Mouse (Mus musculus): ENCODE measurements around the gene Snn. TPM values are rescaled to one million over a fixed set of nuclear protein-coding genes. Genes with fewer than 3 reads are reported as not detected.
A peak's percentile ranks its signal among the peaks of the same experiment; 100 is the strongest.
"Not testable (repeated sequence)": the region's sequence is repeated elsewhere in the genome, so short reads cannot be mapped to it uniquely, and the experiment has no call there.

Gene Snn
- 170 and 171 TPM in 2 replicates for polyA plus RNA-seq (2014; fragmentation: Nextera tagmentation; extraction: Ambion mirVana)

DNA sequence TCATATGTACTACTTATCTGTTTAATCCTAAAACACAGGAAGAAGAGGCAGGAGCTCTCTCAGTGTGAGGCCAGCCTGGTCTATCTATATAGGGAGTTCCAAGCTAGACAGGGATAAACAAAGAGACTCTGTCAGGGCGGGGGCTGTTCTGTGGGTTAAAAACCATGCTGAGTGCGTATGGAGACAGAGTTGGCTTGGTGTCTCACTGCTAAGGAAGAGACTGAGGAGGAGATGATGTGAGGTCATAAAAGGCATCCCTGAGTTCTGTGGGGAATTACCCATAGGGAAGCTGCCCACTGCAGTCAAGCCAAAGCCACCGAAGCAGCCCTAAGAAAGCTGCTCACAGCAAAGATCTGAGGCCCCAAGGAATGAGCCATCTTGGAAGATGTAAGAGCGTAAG lies at the start of gene Snn:
Gene Snn (plus strand): TSS at position 301 of the 400 bp plus-strand sequence.
- Histone ChIP-seq H3K27me3 (replicated peaks; ENCODE audit: control insufficient read depth, insufficient read depth, low read length) (no peaks in the 10 kb centered on the region), H3K4me1 (ENCODE audit: control insufficient read depth, insufficient read depth, low read length) (peaks cover 22% of the 10 kb centered on the region), H3K4me2 (ENCODE audit: low read length) (no peak within 1 kb of the TSS), H3K36me3 (ENCODE audit: control insufficient read depth, insufficient read depth, low read length) (no peaks in the 10 kb centered on the region), H3K9ac (ENCODE audit: low read length) (no peak within 1 kb of the TSS), H3K27ac (ENCODE audit: low read depth, low read length) (no peak within 1 kb of the TSS), H3K4me3 (ENCODE audit: low read depth, low read length) (no peak within 1 kb of the TSS), H3K9me3 (replicated peaks; ENCODE audit: control insufficient read depth, low read length) (no peaks in the 10 kb centered on the region)
- DNase-seq (ENCODE audit: low spot score), result no peak
- no peak for ATAC-seq
- WGBS, result 91% methylated on average over 4 of the region's 4 CpGs

GRCm38 (mm10) chr16:11011206-11011605 lies 49.5 kb upstream of the Snn start:
- H3K27ac ChIP-seq (ENCODE audit: low read depth, low read length), result no peak overlapping the region
- 89% methylated on average over 2 of the region's 2 CpGs for WGBS
- DNase-seq (ENCODE audit: low spot score) (no peak), ATAC-seq (no peak)
- no peaks in the 10 kb centered on the region for H3K9me3 ChIP-seq (replicated peaks; ENCODE audit: control insufficient read depth, low read length)
- no peak overlapping the region for H3K4me2 ChIP-seq (ENCODE audit: low read length)
- no peak overlapping the region for H3K9ac ChIP-seq (ENCODE audit: low read length)
- H3K27me3 ChIP-seq (replicated peaks; ENCODE audit: control insufficient read depth, insufficient read depth, low read length), result no peaks in the 10 kb centered on the region
- peaks cover 16% of the 10 kb centered on the region for H3K4me1 ChIP-seq (ENCODE audit: control insufficient read depth, insufficient read depth, low read length)
- H3K36me3 ChIP-seq (ENCODE audit: control insufficient read depth, insufficient read depth, low read length), result no peaks in the 10 kb centered on the region
- H3K4me3 ChIP-seq (ENCODE audit: low read depth, low read length), result no peak overlapping the region

- H3K27ac ChIP-seq (ENCODE audit: low read depth, low read length), result no peak overlapping the region
- H3K4me2 ChIP-seq (ENCODE audit: low read length), result no peak overlapping the region
- 91% methylated on average over 4 of the region's 4 CpGs for WGBS
- ATAC-seq (no peak), DNase-seq (ENCODE audit: low spot score) (no peak)
- no peak overlapping the region for H3K9ac ChIP-seq (ENCODE audit: low read length)
- no peak overlapping the region for H3K4me3 ChIP-seq (ENCODE audit: low read depth, low read length)
- H3K27me3 ChIP-seq (replicated peaks; ENCODE audit: control insufficient read depth, insufficient read depth, low read length), result no peaks in the 10 kb centered on the region
- peaks cover 16% of the 10 kb centered on the region for H3K4me1 ChIP-seq (ENCODE audit: control insufficient read depth, insufficient read depth, low read length)
- H3K36me3 ChIP-seq (ENCODE audit: control insufficient read depth, insufficient read depth, low read length), result no peaks in the 10 kb centered on the region
- H3K9me3 ChIP-seq (replicated peaks; ENCODE audit: control insufficient read depth, low read length), result no peaks in the 10 kb centered on the region
Observed at GRCm38 (mm10) chr16:11011939-11012338, 48.8 kb upstream of the Snn start.

GRCm38 (mm10) chr16:11012571-11013463 lies 47.9 kb upstream of the Snn start:
- 53% methylated on average over 11 of the region's 11 CpGs for WGBS
- Histone ChIP-seq H3K4me1 (ENCODE audit: control insufficient read depth, insufficient read depth, low read length) (peaks cover 16% of the 10 kb centered on the region), H3K27ac (ENCODE audit: low read depth, low read length) (0 out of 2 replicates have a peak overlapping the region, but pooled peaks have one; percentile 21), H3K9me3 (replicated peaks; ENCODE audit: control insufficient read depth, low read length) (no peaks in the 10 kb centered on the region), H3K9ac (ENCODE audit: low read length) (no peak overlapping the region), H3K4me3 (ENCODE audit: low read depth, low read length) (no peak overlapping the region), H3K36me3 (ENCODE audit: control insufficient read depth, insufficient read depth, low read length) (no peaks in the 10 kb centered on the region), H3K27me3 (replicated peaks; ENCODE audit: control insufficient read depth, insufficient read depth, low read length) (no peaks in the 10 kb centered on the region), H3K4me2 (ENCODE audit: low read length) (no peak overlapping the region)
- ATAC-seq (peak; percentile 42), DNase-seq (ENCODE audit: low spot score) (peak; percentile 67)

DNA sequence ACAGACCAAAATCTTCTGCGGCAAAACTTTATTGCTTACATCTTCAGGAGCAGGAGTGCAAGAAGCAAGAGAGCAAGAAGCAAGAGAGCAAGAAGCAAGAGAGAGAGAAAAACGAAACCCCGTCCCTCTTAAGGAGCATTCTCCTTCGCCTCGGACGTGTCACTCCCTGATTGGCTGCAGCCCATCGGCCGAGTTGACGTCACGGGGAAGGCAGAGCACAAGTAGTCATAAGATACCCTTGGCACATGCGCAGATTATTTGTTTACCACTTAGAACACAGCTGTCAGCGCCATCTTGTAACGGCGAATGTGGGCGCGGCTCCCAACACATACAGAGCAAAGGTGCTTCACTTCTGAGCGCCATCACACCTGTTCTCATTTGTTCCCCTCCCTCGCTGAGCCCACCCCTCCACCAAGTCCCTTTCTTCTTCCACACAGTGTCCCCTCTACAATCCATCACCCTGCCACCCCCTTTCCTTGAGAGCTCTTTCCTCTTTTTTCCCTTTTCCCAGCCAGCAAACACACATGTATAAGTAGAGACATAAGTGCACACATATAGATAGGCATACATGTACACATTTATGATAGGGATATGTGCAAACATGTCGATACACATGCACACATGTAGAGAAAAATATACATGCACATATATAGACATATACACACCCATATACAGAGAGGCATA lies 47.1 kb upstream of the Snn start:
- not testable (repeated sequence) for H3K27ac ChIP-seq (ENCODE audit: low read depth, low read length); H3K4me2 ChIP-seq (ENCODE audit: low read length); DNase-seq (ENCODE audit: low spot score); H3K9ac ChIP-seq (ENCODE audit: low read length); ATAC-seq; H3K9me3 ChIP-seq (replicated peaks; ENCODE audit: control insufficient read depth, low read length); H3K36me3 ChIP-seq (ENCODE audit: control insufficient read depth, insufficient read depth, low read length); H3K4me3 ChIP-seq (ENCODE audit: low read depth, low read length); H3K27me3 ChIP-seq (replicated peaks; ENCODE audit: control insufficient read depth, insufficient read depth, low read length)
- WGBS, result 95% methylated on average over 11 of the region's 19 CpGs
- peaks cover 11% of the 10 kb centered on the region for H3K4me1 ChIP-seq (ENCODE audit: control insufficient read depth, insufficient read depth, low read length)

DNA sequence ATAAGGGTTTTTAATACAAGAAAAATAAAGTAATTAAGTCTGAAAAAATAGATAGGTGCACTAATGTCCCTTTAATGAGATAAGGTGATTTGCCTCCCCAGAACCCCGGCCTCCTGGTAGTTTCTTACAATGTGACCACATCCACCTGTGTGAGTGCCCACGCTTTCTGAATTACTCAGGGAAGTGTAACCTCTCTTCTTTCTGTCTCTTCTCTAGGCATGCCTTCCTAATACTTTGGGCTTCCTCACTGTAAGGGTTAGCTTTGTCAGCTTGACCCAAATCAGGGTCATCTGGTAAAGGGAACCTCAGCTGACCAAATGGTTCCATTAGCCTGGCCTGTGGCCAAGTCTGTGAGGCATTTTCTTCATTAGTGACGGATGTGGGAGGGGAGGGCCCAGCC lies 46.3 kb upstream of the Snn start:
- H3K36me3 ChIP-seq (ENCODE audit: control insufficient read depth, insufficient read depth, low read length), result no peaks in the 10 kb centered on the region
- H3K27ac ChIP-seq (ENCODE audit: low read depth, low read length), result no peak overlapping the region
- H3K9me3 ChIP-seq (replicated peaks; ENCODE audit: control insufficient read depth, low read length), result no peaks in the 10 kb centered on the region
- ATAC-seq (no peak), DNase-seq (ENCODE audit: low spot score) (no peak)
- H3K9ac ChIP-seq (ENCODE audit: low read length), result no peak overlapping the region
- peaks cover 9% of the 10 kb centered on the region; the same call in 1 of the 2 replicates for H3K4me1 ChIP-seq (ENCODE audit: control insufficient read depth, insufficient read depth, low read length)
- H3K4me3 ChIP-seq (ENCODE audit: low read depth, low read length), result no peak overlapping the region
- H3K4me2 ChIP-seq (ENCODE audit: low read length), result no peak overlapping the region
- H3K27me3 ChIP-seq (replicated peaks; ENCODE audit: control insufficient read depth, insufficient read depth, low read length), result no peaks in the 10 kb centered on the region
- 73% methylated on average over 3 of the region's 3 CpGs for WGBS

GRCm38 (mm10) chr16:11016353-11016752 lies 44.4 kb upstream of the Snn start:
- Histone ChIP-seq H3K27me3 (replicated peaks; ENCODE audit: control insufficient read depth, insufficient read depth, low read length) (no peaks in the 10 kb centered on the region), H3K4me3 (ENCODE audit: low read depth, low read length) (no peak overlapping the region), H3K4me2 (ENCODE audit: low read length) (no peak overlapping the region), H3K4me1 (ENCODE audit: control insufficient read depth, insufficient read depth, low read length) (peaks cover 9% of the 10 kb centered on the region; the same call in 1 of the 2 replicates), H3K36me3 (ENCODE audit: control insufficient read depth, insufficient read depth, low read length) (no peaks in the 10 kb centered on the region), H3K9me3 (replicated peaks; ENCODE audit: control insufficient read depth, low read length) (no peaks in the 10 kb centered on the region), H3K9ac (ENCODE audit: low read length) (no peak overlapping the region), H3K27ac (ENCODE audit: low read depth, low read length) (no peak overlapping the region)
- ATAC-seq (no peak), DNase-seq (ENCODE audit: low spot score) (no peak)
- WGBS, result 70% methylated on average over 4 of the region's 4 CpGs

- DNase-seq (ENCODE audit: low spot score), result no peak
- 66% methylated on average over 11 of the region's 11 CpGs for WGBS
- Histone ChIP-seq H3K27me3 (replicated peaks; ENCODE audit: control insufficient read depth, insufficient read depth, low read length) (no peaks in the 10 kb centered on the region), H3K4me2 (ENCODE audit: low read length) (no peak overlapping the region), H3K27ac (ENCODE audit: low read depth, low read length) (no peak overlapping the region), H3K9ac (ENCODE audit: low read length) (no peak overlapping the region), H3K36me3 (ENCODE audit: control insufficient read depth, insufficient read depth, low read length) (no peaks in the 10 kb centered on the region), H3K4me1 (ENCODE audit: control insufficient read depth, insufficient read depth, low read length) (no peaks in the 10 kb centered on the region), H3K4me3 (ENCODE audit: low read depth, low read length) (no peak overlapping the region), H3K9me3 (replicated peaks; ENCODE audit: control insufficient read depth, low read length) (no peaks in the 10 kb centered on the region)
- ATAC-seq, result no peak
Observed at GRCm38 (mm10) chr16:11017807-11018595, 42.7 kb upstream of the Snn start.

Data from forebrain, embryonic 14.5 days (tissue).